Mouse (Mus musculus): Measurements from ENCODE around the gene Rbm48.

- TF ChIP-seq CTCF (IDR thresholded peaks at IDR 0.05; ENCODE audit: insufficient read depth, low read depth, low read length) (no peak), POLR2A (IDR thresholded peaks at IDR 0.05; ENCODE audit: insufficient read depth, low read depth, low read length) (no peak)
These were observed 54.5 kb downstream of the Rbm48 start for GRCm38 (mm10) chr5:3541871-3542270.

All from olfactory bulb, adult 2 months (tissue).